Mouse (Mus musculus) monocyte, adult 5-6 weeks (primary cell): ENCODE measurements around the gene Fto. TPM values are rescaled to one million over a fixed set of nuclear protein-coding genes. Genes with fewer than 3 reads are reported as not detected.

Experiments used
- ATAC-seq: fragments of 153-309, 156-312 bp; replicated peaks from 2 replicates; pipeline ENCODE4 v1.8.0; 2017; ENCODE audit warnings: mild to moderate bottlenecking; ENCODE audit not compliant: low TSS enrichment, insufficient number of reproducible peaks, severe bottlenecking, poor library complexity, low FRiP score
- total RNA-seq: library from RNA; stranded (forward); fragments of 200-1000, 200-491, 200-594 nt; gene quantifications from 3 replicates; pipeline ENCODE4 v1.2.3, GENCODE M21; 2017

The Fto gene
- total RNA-seq, 1 experiment from 2014 or later = 12.3 TPM

DNA sequence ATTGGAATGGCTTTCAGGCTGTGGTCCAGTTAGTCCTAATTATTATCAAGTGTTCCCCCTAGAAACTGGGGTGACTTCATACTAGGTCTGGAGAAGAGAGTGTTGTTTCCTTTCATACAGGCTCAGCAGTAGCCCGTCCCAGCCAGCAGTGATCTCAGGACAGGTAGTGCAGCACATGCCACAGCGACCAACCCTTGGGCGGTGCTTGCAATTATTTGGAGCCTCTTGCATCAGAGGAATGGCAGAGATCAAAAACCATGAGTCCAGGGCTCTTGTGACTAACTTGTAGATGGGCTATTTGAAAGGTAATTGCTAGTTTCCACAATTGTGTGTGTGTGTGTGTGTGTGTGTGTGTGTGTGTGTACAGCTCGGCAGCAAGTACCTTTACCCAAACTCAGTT is 247.9 kb downstream of the Fto start:
- ATAC-seq = no peak

GRCm38 (mm10) chr8:91562600-91562999 is 249.3 kb downstream of the Fto start:
- no peak for ATAC-seq

GRCm38 (mm10) chr8:91563326-91563725 is 250.0 kb downstream of the Fto start:
- no peak for ATAC-seq

DNA sequence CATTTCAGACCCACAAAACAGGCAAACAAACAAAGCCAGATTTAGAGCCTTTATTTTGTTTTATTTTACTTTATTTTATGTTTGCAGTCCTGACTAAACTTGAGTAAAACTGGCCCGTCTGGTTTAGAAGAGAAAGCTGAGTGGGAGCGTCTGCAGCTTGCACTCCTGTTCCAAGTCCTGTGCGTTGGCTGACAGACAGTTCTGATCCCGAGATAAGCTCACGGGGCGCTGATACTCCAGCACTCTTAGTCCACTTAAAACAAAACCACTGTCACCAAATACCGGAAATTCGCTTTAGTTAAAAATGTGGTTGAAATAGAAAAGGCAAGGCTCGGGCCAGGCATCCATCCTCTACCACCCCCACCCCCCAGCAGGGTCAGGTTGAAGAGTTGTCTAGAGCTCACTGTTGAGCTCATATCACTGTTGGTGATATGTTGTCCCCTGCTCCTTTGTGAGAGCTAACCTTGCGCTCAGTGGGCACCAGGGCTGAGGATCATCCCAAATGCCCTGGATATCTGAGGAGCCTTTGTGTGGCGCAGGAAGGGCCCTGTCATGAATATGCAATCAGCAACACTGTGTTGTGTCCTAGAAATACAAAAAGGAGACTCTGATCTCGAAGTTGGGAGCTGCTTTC is 252.7 kb downstream of the Fto start:
- no peak for ATAC-seq

- no peak for ATAC-seq
Observed at GRCm38 (mm10) chr8:91566503-91566869, 253.2 kb downstream of the Fto start.

GRCm38 (mm10) chr8:91569874-91570273 is 256.5 kb downstream of the Fto start:
- ATAC-seq = no peak

DNA sequence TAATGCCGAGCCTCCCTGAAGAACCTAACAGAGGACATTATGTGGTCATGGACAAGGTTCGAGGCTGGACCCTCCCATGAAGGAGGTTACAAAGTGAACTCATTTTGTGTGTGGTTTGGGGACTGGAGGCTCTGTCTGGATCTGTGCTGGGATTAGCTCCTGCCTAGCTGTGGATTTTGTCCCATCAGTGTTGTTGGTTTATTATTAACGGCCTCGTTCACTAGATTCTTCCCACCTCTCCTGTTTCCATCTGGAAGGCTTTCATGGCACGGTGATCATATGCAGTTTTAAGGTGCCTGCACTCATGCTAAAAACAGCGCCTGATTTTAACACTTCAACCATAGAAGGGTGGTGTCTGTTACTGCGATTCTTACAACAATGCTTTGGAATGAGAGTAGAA is 257.5 kb downstream of the Fto start:
- ATAC-seq = no peak

GRCm38 (mm10) chr8:91571978-91572377 is 258.7 kb downstream of the Fto start:
- no peak for ATAC-seq

GRCm38 (mm10) chr8:91572630-91573029 is 259.3 kb downstream of the Fto start:
- no peak for ATAC-seq

DNA sequence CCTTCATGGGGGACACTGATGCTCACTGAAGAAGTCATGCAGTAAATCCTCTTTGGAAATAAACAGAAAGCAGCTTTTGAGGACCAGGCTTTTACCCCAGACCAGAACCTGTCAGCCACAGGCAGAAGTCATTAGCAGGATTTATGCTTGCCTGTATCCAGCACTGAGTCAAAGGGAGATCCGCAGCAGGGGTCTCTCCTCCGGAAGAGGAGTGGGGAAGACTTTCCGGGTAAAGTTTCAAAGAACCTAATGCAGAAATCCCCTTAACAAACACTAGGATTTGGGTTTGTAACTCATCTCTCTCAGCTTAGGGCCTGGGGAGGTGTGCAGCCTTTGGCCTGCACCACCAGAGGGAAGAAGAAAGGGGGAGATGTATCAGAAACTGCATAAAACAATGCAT is 262.3 kb downstream of the Fto start:
- ATAC-seq = no peak

GRCm38 (mm10) chr8:91576086-91576917 is 263.0 kb downstream of the Fto start:
- no peak for ATAC-seq

DNA sequence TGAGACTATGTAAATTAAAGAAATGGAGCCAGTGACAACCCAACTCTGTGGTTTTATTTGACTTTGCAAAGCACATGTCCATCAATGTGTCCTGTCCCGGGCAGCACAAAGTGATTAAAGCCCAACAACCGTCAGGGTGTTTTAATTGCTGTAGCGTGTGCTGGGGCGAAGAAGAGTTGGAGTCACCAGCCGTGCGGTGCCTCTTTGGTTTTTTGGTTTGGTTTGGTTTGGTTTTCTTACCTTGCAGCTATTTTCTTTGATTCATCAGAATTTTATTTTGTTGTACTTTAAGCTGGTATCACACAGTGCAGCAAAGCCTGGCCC is 263.6 kb downstream of the Fto start:
- no peak for ATAC-seq

DNA sequence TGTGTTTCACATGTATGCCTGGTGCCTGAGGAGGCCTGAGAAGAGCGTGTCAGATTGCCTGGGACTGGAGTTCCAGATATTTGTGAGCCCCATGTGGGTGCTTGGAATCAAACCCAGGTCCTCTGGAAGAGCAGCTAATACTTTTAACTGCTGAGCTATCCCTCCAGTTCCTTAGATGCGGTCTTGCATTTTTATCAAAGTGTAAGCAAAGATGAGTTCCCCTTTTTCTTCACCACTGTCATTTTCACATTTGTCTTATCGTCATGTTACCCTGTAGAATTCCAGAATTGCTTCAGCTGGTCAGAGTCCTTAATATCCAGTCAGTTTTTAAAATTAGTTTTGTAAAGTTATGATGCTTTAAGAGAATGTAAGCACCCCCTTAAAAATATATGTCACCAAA is 264.3 kb downstream of the Fto start:
- no peak for ATAC-seq

DNA sequence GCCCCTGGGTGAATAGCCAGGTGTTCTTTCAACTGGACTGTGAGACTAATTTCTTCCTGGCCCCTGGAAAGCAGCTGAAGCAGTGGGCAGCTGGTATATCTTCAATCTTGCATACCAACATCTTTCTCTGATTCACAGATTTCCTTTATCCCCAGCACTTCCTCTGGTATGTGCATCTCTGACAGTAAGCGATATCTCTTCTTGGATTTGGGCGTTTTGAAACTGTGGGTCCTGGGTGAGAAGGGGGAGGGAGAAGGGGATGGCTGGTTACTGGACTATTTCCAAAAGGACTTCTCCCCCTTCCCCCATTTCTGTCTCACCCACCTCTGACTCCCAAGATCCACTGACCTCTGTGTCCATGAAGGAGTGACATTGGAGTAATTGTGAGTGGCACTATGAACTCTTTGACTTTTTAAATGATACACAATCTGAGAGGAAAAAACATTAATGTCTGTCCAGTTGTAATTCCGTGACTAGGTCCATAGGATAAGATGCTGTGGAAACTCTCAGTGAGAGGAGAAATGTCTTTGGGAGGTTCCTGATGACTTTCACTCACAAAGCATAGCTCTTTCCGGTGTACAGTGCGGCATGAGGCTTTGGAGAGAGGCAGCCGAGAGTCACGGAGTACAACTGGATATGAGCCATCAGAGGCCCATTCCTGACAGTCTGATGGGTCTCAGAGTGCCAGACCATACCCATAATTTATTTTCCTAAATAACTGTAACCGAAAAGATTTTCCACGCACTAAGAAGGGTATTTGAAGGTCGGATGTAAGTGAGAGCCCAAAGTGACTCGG is 271.5 kb downstream of the Fto start:
- no peak for ATAC-seq

GRCm38 (mm10) chr8:91592436-91593105 is 279.2 kb downstream of the Fto start:
- no peak for ATAC-seq

- ATAC-seq = no peak
Observed at GRCm38 (mm10) chr8:91593202-91593781, 280.0 kb downstream of the Fto start.

DNA sequence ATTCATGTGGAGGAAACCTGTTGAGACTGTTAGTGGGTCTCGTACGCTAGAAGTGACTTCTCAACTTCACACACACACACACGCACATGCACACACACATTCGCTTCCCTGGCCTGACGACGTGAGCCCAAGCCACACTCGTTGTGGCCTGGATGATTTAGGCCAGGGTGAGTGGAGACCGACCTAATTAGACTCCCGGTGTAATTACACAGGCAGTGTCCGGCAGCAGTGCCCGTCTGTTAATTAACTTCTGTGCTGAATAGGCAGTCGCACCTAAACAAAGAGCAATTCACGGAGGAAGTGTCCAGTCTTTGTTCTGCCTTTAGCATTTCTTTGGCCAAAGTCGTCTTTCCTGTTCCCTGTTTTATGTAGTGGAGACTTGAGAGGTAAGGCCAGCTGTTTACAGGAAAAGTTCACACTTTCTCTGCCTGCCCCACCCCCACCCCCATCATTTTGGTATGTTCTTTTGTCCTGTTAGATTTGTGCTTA is 286.1 kb downstream of the Fto start:
- ATAC-seq = no peak

GRCm38 (mm10) chr8:91603751-91604150 is 290.4 kb downstream of the Fto start:
- no peak for ATAC-seq

- ATAC-seq = no peak
Observed at GRCm38 (mm10) chr8:91605901-91606300, 292.6 kb downstream of the Fto start.
